Mouse (Mus musculus): ENCODE measurements around the gene Notch4.
A peak's percentile ranks its signal among the peaks of the same experiment; 100 is the strongest.
"Not testable (repeated sequence)": the region's sequence is repeated elsewhere in the genome, so short reads cannot be mapped to it uniquely, and the experiment has no call there.

Notch4 gene

GRCm38 (mm10) chr17:34564003-34564421 is at the start of gene Notch4:
Notch4 (plus strand) TSS chr17:34564268.
- DNase-seq = peak; percentile 75

- DNase-seq = no peak
Measured at GRCm38 (mm10) chr17:34516514-34516913, 47.6 kb upstream of the Notch4 start.

DNA sequence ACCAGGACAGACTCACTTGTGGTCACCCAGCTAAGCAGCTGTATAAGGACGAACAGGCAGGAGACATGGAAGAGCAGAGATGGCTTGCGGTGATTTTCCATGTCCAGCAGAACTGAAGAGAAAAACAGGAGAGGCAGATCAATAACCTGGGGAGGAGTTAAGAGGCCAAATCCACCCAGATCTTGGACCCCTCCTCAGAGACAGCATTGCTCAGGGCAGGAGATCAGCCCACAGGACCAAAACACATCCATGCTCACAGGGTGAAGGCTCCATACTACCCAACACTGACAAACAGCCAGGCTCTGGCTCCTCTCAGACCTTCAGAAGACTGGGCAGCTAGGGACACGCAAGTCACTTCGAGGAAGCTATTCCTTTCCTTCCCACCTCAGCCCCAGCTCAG is 46.8 kb upstream of the Notch4 start, which contains the start of gene Btnl6:
Gene Btnl6 (minus strand): TSS at position 101 of the 400 bp plus-strand sequence.
- DNase-seq = no peak

GRCm38 (mm10) chr17:34517795-34518194 is 46.3 kb upstream of the Notch4 start:
- DNase-seq = no peak

DNA sequence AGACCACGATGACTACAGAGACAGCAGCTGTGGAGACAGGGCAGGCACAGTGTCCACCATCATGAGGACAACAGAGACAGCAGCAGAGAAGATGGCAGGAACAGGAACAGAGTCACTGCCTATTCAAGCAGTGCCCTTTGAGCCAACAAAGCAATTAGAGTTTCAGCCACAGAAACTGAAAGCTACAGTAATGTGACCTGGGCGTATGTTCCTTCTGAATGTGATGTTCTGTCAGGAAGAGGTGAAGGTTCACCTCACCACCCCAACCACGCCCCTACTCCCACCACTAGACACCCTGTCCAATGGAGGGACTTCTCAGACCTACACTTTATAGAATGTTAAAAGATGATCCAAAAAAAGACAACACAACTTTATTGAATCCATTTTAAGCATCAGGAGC is 45.5 kb upstream of the Notch4 start:
- DNase-seq = not testable (repeated sequence)

GRCm38 (mm10) chr17:34519001-34519400 is 45.1 kb upstream of the Notch4 start:
- DNase-seq = no peak

DNA sequence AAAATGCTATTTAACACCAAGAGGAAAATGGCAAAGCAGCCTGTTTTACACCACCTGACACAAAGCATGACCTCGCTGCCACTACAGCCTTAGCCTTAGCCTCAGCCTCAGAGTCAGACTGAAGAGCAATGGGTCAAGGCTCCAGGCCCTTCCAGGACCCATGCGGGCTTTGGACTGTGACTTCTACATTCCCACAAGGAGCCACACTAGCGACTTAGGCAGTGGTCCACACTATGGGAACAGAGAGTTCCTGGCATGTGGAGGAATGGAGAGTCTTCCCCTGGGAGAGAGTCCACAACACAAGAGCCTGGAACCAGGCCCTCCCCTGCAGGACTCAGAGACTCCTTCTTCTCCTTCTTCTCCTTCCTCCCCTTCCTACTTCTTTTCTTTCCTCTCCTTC is 31.4 kb upstream of the Notch4 start:
- no peak for DNase-seq

GRCm38 (mm10) chr17:34543567-34543966 is 20.5 kb upstream of the Notch4 start:
- not testable (repeated sequence) for DNase-seq

GRCm38 (mm10) chr17:34546797-34547196 is 17.3 kb upstream of the Notch4 start:
- DNase-seq = no peak

DNA sequence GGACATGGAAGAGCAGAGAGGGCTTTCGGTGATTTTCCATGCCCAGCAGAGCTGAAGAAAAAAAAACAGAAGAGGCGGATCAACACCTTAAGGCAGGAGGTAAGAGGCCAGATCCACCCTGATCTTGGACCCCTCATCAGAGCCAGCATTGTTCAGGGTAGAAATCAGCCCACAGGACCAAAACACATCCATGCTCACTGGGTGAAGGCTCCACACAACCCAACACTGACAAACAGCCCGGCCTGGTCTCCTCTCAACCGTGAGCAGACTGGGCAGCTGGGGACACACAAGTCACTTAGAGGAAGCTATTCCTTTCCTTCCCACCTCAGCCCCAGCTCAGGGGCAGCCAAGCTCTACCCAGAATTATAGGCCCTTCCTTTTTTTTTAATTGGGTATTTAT is 16.5 kb upstream of the Notch4 start:
- DNase-seq = no peak

GRCm38 (mm10) chr17:34549156-34549555 is 14.9 kb upstream of the Notch4 start:
- no peak for DNase-seq

DNA sequence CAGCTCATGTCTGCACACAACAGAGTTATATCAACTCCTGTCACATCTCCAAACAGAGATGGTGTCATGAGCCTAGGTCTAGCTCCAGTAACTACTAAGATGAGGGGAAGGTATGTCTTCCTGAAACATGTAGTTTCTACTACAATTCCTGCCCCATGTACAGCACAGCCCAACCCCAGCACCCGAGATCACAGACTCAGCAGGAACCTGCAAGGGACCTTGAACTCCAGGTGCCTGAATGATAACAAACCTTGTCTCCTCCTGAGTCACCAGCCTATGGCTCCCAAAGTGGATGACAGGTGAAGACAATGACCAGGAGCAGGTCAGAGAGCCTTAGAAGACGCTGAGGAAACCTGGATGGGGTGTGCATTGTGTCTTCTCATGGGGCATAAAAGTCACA is 14.2 kb upstream of the Notch4 start:
- DNase-seq = no peak

- DNase-seq = peak; percentile 91
Measured at GRCm38 (mm10) chr17:34555483-34555882, 8.6 kb upstream of the Notch4 start.

DNA sequence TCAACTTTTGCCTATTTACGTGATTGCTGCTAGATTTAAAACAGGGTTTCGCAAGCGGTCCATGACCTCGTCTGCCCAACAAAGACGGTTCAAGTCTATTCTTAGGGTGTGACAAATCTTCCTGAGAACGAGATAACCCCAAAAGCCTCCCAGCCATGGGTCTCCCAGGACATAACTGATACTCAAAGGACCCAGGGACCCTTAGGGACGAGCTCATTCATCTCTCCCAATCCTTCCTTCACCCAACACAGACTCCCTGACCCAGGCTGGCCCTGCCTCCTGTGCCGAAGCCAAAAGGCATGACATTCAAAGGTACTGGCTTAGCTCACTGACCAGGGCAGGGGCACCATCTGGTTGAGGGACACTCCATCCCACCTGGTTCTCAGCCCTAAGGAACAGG is 7.7 kb upstream of the Notch4 start:
- DNase-seq = no peak

DNA sequence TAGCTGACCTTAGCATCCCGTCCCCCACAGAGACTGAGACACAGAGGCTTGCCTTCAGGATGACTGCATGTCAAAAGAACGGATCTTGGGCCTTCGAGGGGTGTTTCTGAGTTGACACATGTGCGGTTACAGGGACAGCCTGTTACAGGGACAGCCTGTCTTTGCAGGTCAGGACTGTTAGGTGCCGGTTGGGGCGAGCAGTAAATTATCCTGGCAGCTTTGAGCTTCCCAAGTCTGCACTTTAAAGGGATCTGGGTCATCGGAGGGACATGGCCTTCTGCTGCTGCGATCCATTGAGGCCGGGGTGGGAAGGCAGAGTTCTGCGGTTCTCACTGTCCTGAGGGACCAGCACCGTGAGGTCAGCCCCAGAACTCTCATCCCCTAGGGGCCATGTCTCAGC is 6.7 kb upstream of the Notch4 start:
- DNase-seq = no peak

DNA sequence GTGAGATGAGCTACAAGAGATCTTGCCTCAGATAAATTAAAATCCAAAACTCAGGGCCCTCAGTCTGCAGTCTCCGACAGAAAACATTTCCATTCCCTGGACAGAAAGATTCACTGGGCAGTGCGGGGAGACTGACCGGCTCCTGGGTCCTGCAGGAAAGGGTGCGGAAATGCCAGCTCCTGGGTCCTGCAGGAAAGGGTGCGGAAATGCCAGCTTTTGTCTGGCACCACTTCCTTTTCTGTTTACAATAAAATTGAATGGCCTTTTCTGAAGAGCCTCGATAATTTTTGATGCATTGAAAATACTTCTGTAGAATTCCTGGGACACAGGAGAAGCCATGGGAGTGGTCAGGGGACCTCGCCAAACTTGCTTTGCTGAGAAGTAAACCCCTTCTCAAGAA is 5.0 kb upstream of the Notch4 start:
- DNase-seq = no peak

DNA sequence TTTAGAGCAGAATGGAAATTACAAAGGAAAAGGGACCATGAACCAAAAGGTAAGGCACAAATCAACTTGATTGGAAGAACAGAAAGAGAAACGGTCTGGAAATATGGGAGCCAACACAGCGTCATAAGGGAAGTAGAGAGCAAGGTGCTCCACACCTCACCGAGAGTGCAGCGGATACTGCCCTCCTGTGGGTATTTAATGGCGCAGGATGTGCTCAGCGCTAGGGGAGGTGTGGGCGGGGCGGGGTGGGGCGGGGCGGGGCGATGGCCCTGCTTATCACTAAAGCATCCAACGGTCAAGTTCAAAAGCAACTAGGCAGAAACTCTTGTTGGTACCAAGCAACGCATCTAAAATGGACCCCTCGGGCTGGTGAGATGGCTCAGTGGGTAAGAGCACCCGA is 4.2 kb upstream of the Notch4 start:
- no peak for DNase-seq

GRCm38 (mm10) chr17:34560438-34560837 is 3.6 kb upstream of the Notch4 start:
- no peak for DNase-seq

- DNase-seq = no peak
Measured at GRCm38 (mm10) chr17:34561200-34561599, 2.9 kb upstream of the Notch4 start.

DNA sequence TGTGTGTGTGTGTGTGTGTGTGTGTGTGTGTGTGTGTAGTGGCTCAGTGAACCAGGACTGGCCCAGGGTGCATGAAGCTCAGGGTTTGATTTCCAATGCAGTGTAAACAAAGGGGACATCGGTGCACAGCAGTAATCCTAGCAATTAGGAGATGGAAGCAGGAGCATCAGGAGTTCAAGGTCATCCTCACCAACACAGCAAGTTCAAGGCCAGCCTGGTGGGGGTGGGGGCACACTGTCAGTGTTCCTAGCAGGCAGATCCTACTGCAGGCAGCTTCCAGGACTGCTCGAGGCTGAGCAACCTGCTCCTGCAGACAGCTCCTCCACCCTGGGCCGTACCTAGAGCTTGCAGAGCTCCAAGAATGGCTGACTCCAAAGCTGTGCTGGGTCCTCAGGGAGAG is 1.5 kb upstream of the Notch4 start:
- no peak for DNase-seq

DNA sequence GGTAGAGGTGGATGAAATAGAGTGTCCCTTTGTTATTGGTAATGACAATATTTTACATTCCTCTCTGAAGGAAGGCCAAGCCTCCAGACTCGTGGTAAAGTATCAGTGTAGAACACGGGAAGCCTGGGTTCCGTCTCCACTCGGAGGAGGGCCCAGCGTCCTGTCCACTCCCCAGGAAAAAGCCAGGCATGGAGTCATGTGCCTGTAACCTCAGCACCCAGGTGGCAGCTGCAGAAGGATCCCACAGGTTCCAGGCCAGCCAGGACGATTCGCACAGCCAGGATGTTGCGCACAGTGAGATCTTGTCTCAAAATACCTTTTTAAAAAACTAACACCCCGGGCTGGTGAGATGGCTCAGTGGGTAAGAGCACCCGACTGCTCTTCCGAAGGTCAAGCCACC is 714 bp upstream of the Notch4 start:
- DNase-seq = no peak

DNA sequence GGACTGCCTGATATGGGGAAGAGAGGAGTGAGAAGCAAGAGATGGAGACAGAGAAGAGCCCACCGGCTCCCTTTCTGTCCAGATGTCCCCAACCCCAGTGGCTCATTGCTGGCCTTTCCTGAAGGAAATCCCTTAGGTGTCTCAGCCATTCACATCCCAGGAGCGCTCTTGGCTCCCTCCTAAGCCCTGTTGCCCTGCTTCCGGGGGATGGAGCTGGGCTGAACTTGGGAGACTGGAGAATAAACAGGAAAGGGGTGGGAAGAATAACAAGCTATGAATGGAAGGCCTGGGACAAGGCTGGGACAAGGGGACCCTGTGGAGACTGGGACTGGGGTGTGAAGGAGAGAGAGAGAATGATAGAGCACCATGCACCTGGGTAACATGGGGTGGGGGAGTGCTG is 728 bp downstream of the Notch4 start:
- DNase-seq = peak; percentile 74

- peak; percentile 30 for DNase-seq
Measured at GRCm38 (mm10) chr17:34567311-34567710, 3.2 kb downstream of the Notch4 start.

GRCm38 (mm10) chr17:34568421-34568820 is 4.4 kb downstream of the Notch4 start:
- DNase-seq = no peak

DNA sequence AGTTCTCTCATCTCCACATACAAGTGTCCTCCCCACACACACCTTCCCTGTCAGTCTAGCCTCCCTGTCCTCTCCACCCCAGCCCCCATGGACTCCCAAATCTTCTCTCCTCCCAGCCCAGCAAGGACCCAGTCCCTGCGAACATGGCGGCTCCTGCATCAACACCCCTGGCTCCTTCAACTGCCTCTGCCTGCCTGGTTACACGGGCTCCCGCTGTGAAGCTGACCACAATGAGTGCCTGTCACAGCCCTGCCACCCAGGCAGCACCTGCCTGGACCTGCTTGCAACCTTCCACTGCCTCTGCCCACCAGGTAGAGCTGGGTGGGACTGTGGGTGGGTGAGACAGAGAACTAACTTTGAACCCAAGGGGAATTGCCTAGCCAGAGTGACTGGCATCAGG is 5.9 kb downstream of the Notch4 start:
- no peak for DNase-seq

- DNase-seq = no peak
Measured at GRCm38 (mm10) chr17:34571875-34572274, 7.8 kb downstream of the Notch4 start.

Measured in kidney, postnatal 10 days (tissue).